In genomic region chr16:38983850-38984249, GRCm38 (mm10) we compare ENCODE assay signal across 6 mouse cellular contexts.
DNase-seq lines count a peak whose midpoint lies in the region; ATAC-seq and TF ChIP-seq lines count a peak whose summit lies in the region.
"Not testable (repeated sequence)": the region's sequence is repeated elsewhere in the genome, so short reads cannot be mapped to it uniquely, and the experiment has no call there.

No protein-coding gene starts in this region.

- not testable (repeated sequence) for H3K27ac ChIP-seq in cortical plate, adult 2 months (ENCODE audit: insufficient read depth, low read length); forebrain, postnatal 0 days (ENCODE audit: low read depth, low read length); intestine, postnatal 0 days (ENCODE audit: low read depth, low read length); layer of hippocampus, adult 2 months; lung, postnatal 0 days (ENCODE audit: low read length)

- ATAC-seq in forebrain, postnatal 0 days; intestine, postnatal 0 days; lung, postnatal 0 days: not testable (repeated sequence)

- 0 out of 2 replicates have a peak, but pooled peaks have one; percentile 14 for TF ChIP-seq CTCF in E14TG2a.4 (conservative IDR thresholded peaks at IDR 0.05; ENCODE audit: low read length)
- TF ChIP-seq CTCF in cortical plate, adult 2 months (IDR thresholded peaks at IDR 0.05; ENCODE audit: extremely low read depth, insufficient read depth, low read length): peak; percentile 8; the same call in 1 of the 2 replicates
- TF ChIP-seq CTCF in forebrain, postnatal 0 days (IDR thresholded peaks at IDR 0.05; ENCODE audit: low read depth): peak; percentile 11; the same call in 1 of the 2 replicates
- TF ChIP-seq CTCF in intestine, postnatal 0 days (IDR thresholded peaks at IDR 0.05; ENCODE audit: low read depth): peak; percentile 33
- TF ChIP-seq CTCF in layer of hippocampus, adult 2 months (conservative IDR thresholded peaks at IDR 0.05): peak; percentile 58
- TF ChIP-seq CTCF in lung, postnatal 0 days (IDR thresholded peaks at IDR 0.05): 0 out of 2 replicates have a peak, but pooled peaks have one; percentile 10

- peaks cover 22% of the 10 kb centered on the region for H3K4me1 ChIP-seq in E14TG2a.4 (replicated peaks; ENCODE audit: low read depth, low read length)
- not testable (repeated sequence) for H3K4me1 ChIP-seq in cortical plate, adult 2 months (ENCODE audit: control insufficient read depth, insufficient read depth, low read length); forebrain, postnatal 0 days (ENCODE audit: insufficient read depth); intestine, postnatal 0 days (replicated peaks; ENCODE audit: control insufficient read depth, insufficient read depth, low read length); lung, postnatal 0 days (ENCODE audit: insufficient read depth, low read depth, low read length)

- WGBS in forebrain, postnatal 0 days: 71% methylated on average over 3 of the region's 3 CpGs
- 66% methylated on average over 3 of the region's 3 CpGs for WGBS in intestine, postnatal 0 days
- 64% methylated on average over 3 of the region's 3 CpGs for WGBS in lung, postnatal 0 days

- H3K9me3 ChIP-seq in E14TG2a.4 (ENCODE audit: low read length); forebrain, postnatal 0 days (ENCODE audit: low read length); intestine, postnatal 0 days (ENCODE audit: control insufficient read depth); lung, postnatal 0 days (ENCODE audit: low read length): not testable (repeated sequence)

- TF ChIP-seq EP300 in lung, postnatal 0 days (IDR thresholded peaks at IDR 0.05): not testable (repeated sequence)

- TF ChIP-seq POLR2A in cortical plate, adult 2 months (IDR thresholded peaks at IDR 0.05; ENCODE audit: extremely low read depth, insufficient read depth, low read length): not testable (repeated sequence)

- not testable (repeated sequence) for H3K27me3 ChIP-seq in E14TG2a.4 (ENCODE audit: insufficient read depth, low read length); forebrain, postnatal 0 days (ENCODE audit: insufficient read depth, low read length); intestine, postnatal 0 days (replicated peaks; ENCODE audit: control insufficient read depth, insufficient read depth, low read length); lung, postnatal 0 days (replicated peaks; ENCODE audit: insufficient read depth, low read length)

- not testable (repeated sequence) for H3K4me3 ChIP-seq in E14TG2a.4 (replicated peaks; ENCODE audit: low read length); cortical plate, adult 2 months (ENCODE audit: insufficient read depth, low read length); forebrain, postnatal 0 days (ENCODE audit: low read depth, low read length); intestine, postnatal 0 days (ENCODE audit: low read depth, low read length); layer of hippocampus, adult 2 months; lung, postnatal 0 days (ENCODE audit: low read depth, low read length)

- DNase-seq in forebrain, postnatal 0 days; layer of hippocampus, adult 2 months (ENCODE audit: low spot score in 2 of 2); lung, postnatal 0 days (ENCODE audit: low spot score): not testable (repeated sequence)

- H3K36me3 ChIP-seq in E14TG2a.4 (ENCODE audit: insufficient read depth, low read length); forebrain, postnatal 0 days (ENCODE audit: insufficient read depth); intestine, postnatal 0 days (ENCODE audit: control insufficient read depth, insufficient read depth); lung, postnatal 0 days (ENCODE audit: insufficient read depth, low read length): not testable (repeated sequence)

- not testable (repeated sequence) for H3K4me2 ChIP-seq in forebrain, postnatal 0 days (ENCODE audit: low read depth); intestine, postnatal 0 days (replicated peaks; ENCODE audit: low read depth); lung, postnatal 0 days (replicated peaks; ENCODE audit: low read depth, low read length)

- H3K9ac ChIP-seq in forebrain, postnatal 0 days; intestine, postnatal 0 days (ENCODE audit: low read depth, low read length); lung, postnatal 0 days (replicated peaks; ENCODE audit: low read depth): not testable (repeated sequence)

Comparison
In these comparisons a context has a peak if more than half of its experiments do, and no peak if none do; other contexts are left out.
1. CTCF ChIP-seq: peak in every context shown above with its lines; median percentile 58 in layer of hippocampus, adult 2 months; 33 in intestine, postnatal 0 days; 14 in E14TG2a.4; 11 in forebrain, postnatal 0 days; 10 in lung, postnatal 0 days; 8 in cortical plate, adult 2 months.